Mouse (Mus musculus) gastrocnemius, postnatal 25 days (tissue): Measurements from ENCODE around the gene Pnlip. TPM values are rescaled to one million over a fixed set of nuclear protein-coding genes. Genes with fewer than 3 reads are reported as not detected.

Source experiments
- DNase-seq: peaks from one replicate; pipeline ENCODE4 v3.0.0; 2022
- total RNA-seq, 2 experiments: library from RNA; stranded (reverse); gene quantifications; 1 replicate in 1 of 2; 2 replicates in 1 of 2; pipeline ENCODE4 v1.2.3; 2021

Pnlip gene
- total RNA-seq, 2 experiments from 2014 or later: not detected

DNA sequence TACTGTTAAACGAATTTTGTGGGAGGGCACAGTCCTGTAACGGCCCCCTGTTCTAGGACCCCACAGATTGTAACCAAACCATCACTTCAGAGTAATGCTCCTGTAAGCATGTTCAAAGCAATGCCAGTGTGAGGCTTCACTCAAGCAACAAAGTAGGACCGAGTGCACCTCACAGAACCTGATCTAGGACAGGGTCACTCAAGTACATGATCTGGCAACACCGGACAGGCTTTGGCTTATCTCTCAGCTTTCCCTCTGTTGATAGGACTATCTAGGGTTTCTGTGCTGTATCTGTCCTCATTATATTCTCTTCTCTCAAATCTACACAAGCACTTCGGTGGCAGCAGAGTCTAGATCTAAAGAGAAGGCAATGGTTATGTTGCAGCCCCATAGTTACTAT lies 74.3 kb downstream of the Pnlip start:
- DNase-seq: no peak

GRCm38 (mm10) chr19:58727756-58728155 lies 75.5 kb downstream of the Pnlip start:
- DNase-seq: no peak

GRCm38 (mm10) chr19:58728445-58729031 lies 76.2 kb downstream of the Pnlip start, which contains the start of gene Pnliprp1:
Gene Pnliprp1 (plus strand): TSS chr19:58728887.
- no peak for DNase-seq

Other genes starting within 250 kb of the Pnlip start
- 1 to 10 TPM; 2.1 to 3.2 TPM for gene Gfra1, start 196.6 kb upstream of the Pnlip start, total RNA-seq
- gene Ccdc172, start 140.5 kb upstream of the Pnlip start, total RNA-seq: not detected
- not detected for gene Pnliprp1, start 76.4 kb downstream of the Pnlip start, total RNA-seq
- not detected for gene Pnliprp2, start 107.2 kb downstream of the Pnlip start, total RNA-seq
- gene 1700019N19Rik, start 142.0 kb downstream of the Pnlip start, total RNA-seq: not detected